Mouse (Mus musculus): ENCODE results near the gene Gm45213.

Gene Gm45213

GRCm38 (mm10) chr7:66108961-66109854 lies 65.8 kb downstream of the Gm45213 start, which contains the start of gene Chsy1:
Chsy1 (plus strand) TSS chr7:66109515.
- DNase-seq, result peak; percentile 93

- peak; percentile 63 to 69 for DNase-seq
Observed at GRCm38 (mm10) chr7:66109855-66110635, 66.6 kb downstream of the Gm45213 start.

- DNase-seq, result peak; percentile 49
Observed at GRCm38 (mm10) chr7:66110636-66111112, 67.3 kb downstream of the Gm45213 start.

- DNase-seq, result no peak
Observed at GRCm38 (mm10) chr7:66111211-66111610, 67.8 kb downstream of the Gm45213 start.

Measured in cerebellum, postnatal 10 days (tissue).